Mouse (Mus musculus) small intestine, adult 2 months (tissue): Measurements from ENCODE around the gene Crnkl1.

Experiments
- CTCF ChIP-seq: fragments of 200-500 bp; IDR thresholded peaks from 2 replicates; pipeline ENCODE4 v1.5.1; 2012; ENCODE audit warnings: low read depth, mild to moderate bottlenecking, control low read depth, inconsistent platforms, low read length, moderate library complexity, mixed read lengths; ENCODE audit not compliant: insufficient replicate concordance, insufficient read length; ENCODE audit errors: extremely low read depth
- POLR2A ChIP-seq: fragments of 200-500 bp; IDR thresholded peaks from 2 replicates; pipeline ENCODE4 v1.6.1; 2012; ENCODE audit warnings: low read depth, mild to moderate bottlenecking, control low read depth, inconsistent platforms, low read length, moderate library complexity

DNA sequence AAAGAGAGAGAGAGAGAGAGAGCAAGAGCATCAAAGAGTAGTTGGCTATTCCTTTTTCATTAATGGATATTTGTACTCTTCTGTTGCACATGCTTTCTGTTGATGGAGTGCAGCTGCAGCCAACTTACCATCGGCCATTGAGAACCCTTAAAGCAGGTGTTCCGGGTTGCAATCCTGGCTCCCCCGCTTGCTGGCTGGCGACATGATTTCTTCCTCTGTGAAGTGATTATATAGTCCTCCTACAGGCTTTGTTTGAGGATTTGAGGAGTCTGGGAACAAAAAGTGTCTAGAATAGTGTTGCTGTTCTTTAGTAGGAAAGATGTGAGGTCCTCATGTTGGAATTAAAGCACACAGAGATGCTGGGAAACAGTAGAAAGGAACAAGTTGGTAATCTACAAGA lies 63.5 kb downstream of the Crnkl1 start:
- TF ChIP-seq CTCF (no peak), POLR2A (no peak)
